Mouse (Mus musculus): ENCODE data around the gene Med21. TPM values are rescaled to one million over a fixed set of nuclear protein-coding genes. Genes with fewer than 3 reads are reported as not detected.
A peak's percentile ranks its signal among the peaks of the same experiment; 100 is the strongest.

Gene Med21
- polyA plus RNA-seq, 1 experiment from 2014 or later, result 125 TPM

GRCm38 (mm10) chr6:146643184-146643570 lies 830 bp downstream of the Med21 start:
- H3K27ac ChIP-seq, result no peak overlapping the region
- no peaks in the 10 kb centered on the region for H3K9me3 ChIP-seq
- H3K4me1 ChIP-seq, result peaks cover 8% of the 10 kb centered on the region
- ATAC-seq (ENCODE audit: low FRiP score), result no peak
- H3K4me2 ChIP-seq, result peak overlapping the region; percentile 81
- peak overlapping the region; percentile 85 for H3K9ac ChIP-seq
- WGBS, result 42% methylated on average over 11 of the region's 11 CpGs
- H3K4me3 ChIP-seq (replicated peaks), result peak overlapping the region; percentile 84
- no peaks in the 10 kb centered on the region for H3K27me3 ChIP-seq
- no peaks in the 10 kb centered on the region for H3K36me3 ChIP-seq (replicated peaks)

- H3K4me2 ChIP-seq, result no peak overlapping the region
- no peaks in the 10 kb centered on the region for H3K4me1 ChIP-seq
- ATAC-seq (ENCODE audit: low FRiP score), result no peak
- no peaks in the 10 kb centered on the region for H3K9me3 ChIP-seq
- H3K36me3 ChIP-seq (replicated peaks), result peaks cover 15% of the 10 kb centered on the region
- H3K4me3 ChIP-seq (replicated peaks), result no peak overlapping the region
- 88% methylated on average over 2 of the region's 2 CpGs for WGBS
- no peak overlapping the region for H3K9ac ChIP-seq
- H3K27me3 ChIP-seq, result no peaks in the 10 kb centered on the region
- no peak overlapping the region for H3K27ac ChIP-seq
Observed at GRCm38 (mm10) chr6:146650013-146650412, 7.7 kb downstream of the Med21 start.

GRCm38 (mm10) chr6:146651431-146651830 lies 9.1 kb downstream of the Med21 start:
- no peak overlapping the region for H3K27ac ChIP-seq
- peaks cover 15% of the 10 kb centered on the region for H3K36me3 ChIP-seq (replicated peaks)
- no peak for ATAC-seq (ENCODE audit: low FRiP score)
- H3K4me2 ChIP-seq, result no peak overlapping the region
- no peak overlapping the region for H3K9ac ChIP-seq
- no peaks in the 10 kb centered on the region for H3K27me3 ChIP-seq
- no peak overlapping the region for H3K4me3 ChIP-seq (replicated peaks)
- H3K4me1 ChIP-seq, result no peaks in the 10 kb centered on the region
- no peaks in the 10 kb centered on the region for H3K9me3 ChIP-seq

DNA sequence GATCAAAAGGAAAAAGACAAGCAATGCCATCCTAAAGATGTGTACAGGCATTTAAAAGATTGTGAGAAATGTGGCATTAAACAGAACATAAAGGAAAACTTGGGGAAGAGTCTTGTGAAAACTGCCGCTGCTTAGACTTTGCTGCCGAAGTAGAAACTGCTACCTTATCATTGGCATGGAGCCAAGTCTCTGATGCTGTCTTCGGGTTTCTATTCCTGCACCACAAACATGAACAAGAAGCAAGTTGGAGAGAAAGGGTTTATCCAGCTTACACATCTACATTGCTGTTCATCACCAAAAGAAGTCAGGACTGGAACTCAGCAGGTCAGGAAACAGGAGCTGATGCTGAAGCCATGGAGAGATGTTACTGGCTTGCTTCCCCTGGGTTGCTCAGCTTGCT lies 10.8 kb downstream of the Med21 start:
- H3K27ac ChIP-seq, result no peak overlapping the region
- H3K9me3 ChIP-seq, result no peaks in the 10 kb centered on the region
- H3K4me3 ChIP-seq (replicated peaks), result no peak overlapping the region
- no peaks in the 10 kb centered on the region for H3K4me1 ChIP-seq
- H3K9ac ChIP-seq, result no peak overlapping the region
- ATAC-seq (ENCODE audit: low FRiP score), result no peak
- H3K36me3 ChIP-seq (replicated peaks), result peaks cover 15% of the 10 kb centered on the region
- no peaks in the 10 kb centered on the region for H3K27me3 ChIP-seq
- no peak overlapping the region for H3K4me2 ChIP-seq
- WGBS, result 93% methylated on average over 3 of the region's 3 CpGs

GRCm38 (mm10) chr6:146660591-146660990 lies 18.2 kb downstream of the Med21 start:
- Histone ChIP-seq H3K9me3 (no peaks in the 10 kb centered on the region), H3K4me3 (replicated peaks) (no peak overlapping the region), H3K9ac (no peak overlapping the region), H3K27ac (no peak overlapping the region), H3K4me2 (no peak overlapping the region), H3K4me1 (no peaks in the 10 kb centered on the region), H3K36me3 (replicated peaks) (no peaks in the 10 kb centered on the region), H3K27me3 (no peaks in the 10 kb centered on the region)
- ATAC-seq (ENCODE audit: low FRiP score), result no peak
- WGBS, result 86% methylated on average over 2 of the region's 2 CpGs

GRCm38 (mm10) chr6:146661655-146662054 lies 19.3 kb downstream of the Med21 start:
- ATAC-seq (ENCODE audit: low FRiP score), result no peak
- H3K4me2 ChIP-seq, result no peak overlapping the region
- no peak overlapping the region for H3K27ac ChIP-seq
- H3K4me1 ChIP-seq, result no peaks in the 10 kb centered on the region
- no peaks in the 10 kb centered on the region for H3K27me3 ChIP-seq
- H3K9ac ChIP-seq, result no peak overlapping the region
- H3K36me3 ChIP-seq (replicated peaks), result no peaks in the 10 kb centered on the region
- 86% methylated on average over 5 of the region's 5 CpGs for WGBS
- H3K4me3 ChIP-seq (replicated peaks), result no peak overlapping the region
- no peaks in the 10 kb centered on the region for H3K9me3 ChIP-seq

GRCm38 (mm10) chr6:146662679-146663078 lies 20.3 kb downstream of the Med21 start:
- Histone ChIP-seq H3K9me3 (no peaks in the 10 kb centered on the region), H3K27ac (no peak overlapping the region), H3K4me3 (replicated peaks) (no peak overlapping the region), H3K4me1 (no peaks in the 10 kb centered on the region), H3K4me2 (no peak overlapping the region), H3K27me3 (no peaks in the 10 kb centered on the region), H3K9ac (no peak overlapping the region), H3K36me3 (replicated peaks) (no peaks in the 10 kb centered on the region)
- ATAC-seq (ENCODE audit: low FRiP score), result 0 out of 2 replicates have a peak, but pooled peaks have one; percentile 36
- WGBS, result 38% methylated on average over 5 of the region's 5 CpGs

DNA sequence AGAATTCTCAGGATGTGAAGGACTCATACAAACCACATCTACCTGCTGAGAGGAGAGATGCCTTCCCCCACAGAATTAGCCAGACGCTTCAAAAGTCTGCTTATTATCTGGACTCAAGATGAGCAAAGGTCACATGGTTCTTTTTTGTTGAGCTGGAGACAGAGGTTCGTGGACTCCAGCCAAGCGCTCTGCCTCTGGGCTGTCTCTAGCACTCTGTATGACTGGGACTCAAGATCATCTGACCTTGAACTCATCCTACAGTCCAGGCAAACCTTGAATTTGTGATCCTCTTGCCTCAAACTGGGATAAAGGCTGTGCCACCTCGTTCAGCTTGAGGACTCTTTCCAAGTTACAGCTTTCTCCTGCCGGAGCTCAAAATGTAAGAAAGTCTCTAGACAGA lies 21.8 kb downstream of the Med21 start:
- no peak overlapping the region for H3K4me3 ChIP-seq (replicated peaks)
- no peak overlapping the region for H3K27ac ChIP-seq
- no peak for ATAC-seq (ENCODE audit: low FRiP score)
- no peaks in the 10 kb centered on the region for H3K27me3 ChIP-seq
- no peaks in the 10 kb centered on the region for H3K9me3 ChIP-seq
- no peaks in the 10 kb centered on the region for H3K4me1 ChIP-seq
- WGBS, result 70% methylated on average over 5 of the region's 5 CpGs
- no peaks in the 10 kb centered on the region for H3K36me3 ChIP-seq (replicated peaks)
- H3K4me2 ChIP-seq, result no peak overlapping the region
- no peak overlapping the region for H3K9ac ChIP-seq

GRCm38 (mm10) chr6:146664917-146665316 lies 22.6 kb downstream of the Med21 start:
- Histone ChIP-seq H3K27me3 (no peaks in the 10 kb centered on the region), H3K36me3 (replicated peaks) (no peaks in the 10 kb centered on the region), H3K27ac (no peak overlapping the region), H3K4me2 (no peak overlapping the region), H3K9ac (no peak overlapping the region), H3K9me3 (no peaks in the 10 kb centered on the region), H3K4me1 (no peaks in the 10 kb centered on the region), H3K4me3 (replicated peaks) (no peak overlapping the region)
- WGBS, result 93% methylated on average over 5 of the region's 5 CpGs
- no peak for ATAC-seq (ENCODE audit: low FRiP score)

- no peak overlapping the region for H3K4me2 ChIP-seq
- no peak for ATAC-seq (ENCODE audit: low FRiP score)
- H3K27ac ChIP-seq, result no peak overlapping the region
- H3K36me3 ChIP-seq (replicated peaks), result no peaks in the 10 kb centered on the region
- no peak overlapping the region for H3K9ac ChIP-seq
- 93% methylated on average over 2 of the region's 2 CpGs for WGBS
- no peaks in the 10 kb centered on the region for H3K27me3 ChIP-seq
- H3K4me1 ChIP-seq, result no peaks in the 10 kb centered on the region
- no peak overlapping the region for H3K4me3 ChIP-seq (replicated peaks)
- 0 out of 2 replicates have a peak, but pooled peaks cover 1% of the 10 kb centered on the region for H3K9me3 ChIP-seq
Observed at GRCm38 (mm10) chr6:146665408-146665807, 23.1 kb downstream of the Med21 start.

GRCm38 (mm10) chr6:146666811-146667210 lies 24.5 kb downstream of the Med21 start:
- 79% methylated on average over 6 of the region's 6 CpGs for WGBS
- no peak overlapping the region for H3K4me3 ChIP-seq (replicated peaks)
- H3K27ac ChIP-seq, result no peak overlapping the region
- H3K4me2 ChIP-seq, result no peak overlapping the region
- H3K9ac ChIP-seq, result no peak overlapping the region
- H3K9me3 ChIP-seq, result 0 out of 2 replicates have a peak, but pooled peaks cover 3% of the 10 kb centered on the region
- ATAC-seq (ENCODE audit: low FRiP score), result no peak
- H3K4me1 ChIP-seq, result no peaks in the 10 kb centered on the region
- no peaks in the 10 kb centered on the region for H3K36me3 ChIP-seq (replicated peaks)
- H3K27me3 ChIP-seq, result no peaks in the 10 kb centered on the region

GRCm38 (mm10) chr6:146668606-146669005 lies 26.3 kb downstream of the Med21 start:
- H3K36me3 ChIP-seq (replicated peaks), result no peaks in the 10 kb centered on the region
- H3K27me3 ChIP-seq, result no peaks in the 10 kb centered on the region
- H3K27ac ChIP-seq, result no peak overlapping the region
- H3K4me3 ChIP-seq (replicated peaks), result no peak overlapping the region
- H3K9me3 ChIP-seq, result 0 out of 2 replicates have a peak, but pooled peaks cover 3% of the 10 kb centered on the region
- H3K4me2 ChIP-seq, result no peak overlapping the region
- no peaks in the 10 kb centered on the region for H3K4me1 ChIP-seq
- H3K9ac ChIP-seq, result no peak overlapping the region
- no peak for ATAC-seq (ENCODE audit: low FRiP score)

GRCm38 (mm10) chr6:146670956-146671855 lies 28.9 kb downstream of the Med21 start:
- no peaks in the 10 kb centered on the region for H3K4me1 ChIP-seq
- no peak overlapping the region for H3K4me3 ChIP-seq (replicated peaks)
- H3K9ac ChIP-seq, result no peak overlapping the region
- H3K27ac ChIP-seq, result no peak overlapping the region
- 91% methylated on average over 15 of the region's 15 CpGs for WGBS
- no peak for ATAC-seq (ENCODE audit: low FRiP score)
- no peaks in the 10 kb centered on the region for H3K27me3 ChIP-seq
- no peak overlapping the region for H3K4me2 ChIP-seq
- H3K9me3 ChIP-seq, result 0 out of 2 replicates have a peak, but pooled peaks cover 3% of the 10 kb centered on the region
- H3K36me3 ChIP-seq (replicated peaks), result no peaks in the 10 kb centered on the region
